Mouse (Mus musculus) forebrain, embryonic 13.5 days (tissue): ENCODE measurements around the gene Ldb1. TPM values are rescaled to one million over a fixed set of nuclear protein-coding genes. Genes with fewer than 3 reads are reported as not detected.

Experiments
- ATAC-seq: fragments of 200-750 bp; cut with Nextera tagmentation; 2 replicates; pipeline ENCODE4 v1.8.0; 2017
- H3K27ac ChIP-seq: fragments of 300-500 bp; sonication (generic); 2 replicates; pipeline ENCODE4 v1.5.1; 2015; ENCODE audit warnings: inconsistent platforms, mild to moderate bottlenecking, moderate library complexity
- H3K27me3 ChIP-seq: fragments of 300-500 bp; sonication (generic); 2 replicates; pipeline ENCODE4 v1.6.1; 2015; ENCODE audit warnings: mild to moderate bottlenecking, inconsistent platforms
- H3K36me3 ChIP-seq: fragments of 300-500 bp; sonication (generic); 2 replicates; pipeline ENCODE4 v1.6.1; 2015; ENCODE audit warnings: mild to moderate bottlenecking, inconsistent platforms; ENCODE audit not compliant: poor library complexity, severe bottlenecking
- H3K4me1 ChIP-seq: fragments of 300-500 bp; sonication (generic); 2 replicates; pipeline ENCODE4 v1.6.1; 2015; ENCODE audit warnings: inconsistent platforms
- H3K4me2 ChIP-seq: fragments of 300-500 bp; sonication (generic); 2 replicates; pipeline ENCODE4 v1.6.1; 2015; ENCODE audit warnings: inconsistent platforms, mild to moderate bottlenecking, moderate library complexity
- H3K4me3 ChIP-seq: fragments of 300-500 bp; sonication (generic); 2 replicates; pipeline ENCODE4 v1.5.1; 2015; ENCODE audit warnings: mild to moderate bottlenecking, inconsistent platforms
- H3K9ac ChIP-seq: fragments of 300-500 bp; sonication (generic); 2 replicates; pipeline ENCODE4 v1.6.1; 2015; ENCODE audit warnings: mild to moderate bottlenecking, inconsistent platforms
- H3K9me3 ChIP-seq: fragments of 300-500 bp; sonication (generic); replicated peaks from 2 replicates; pipeline ENCODE4 v1.6.1; 2016; ENCODE audit warnings: inconsistent platforms
- WGBS: fragments of 180-500 bp; shearing (Covaris S2); methylation state at CpG from one replicate; pipeline ENCODE4 v1.1.7; 2015; 5-methylcytosine and 5-hydroxymethylcytosine counted together
- polyA plus RNA-seq: library from polyadenylated mRNA; unstranded; fragments of >200 nt; fragmentation: Nextera tagmentation; extraction: Ambion mirVana; gene quantifications from 2 replicates; pipeline ENCODE4 v1.2.1, GENCODE M21; 2015

The Ldb1 gene
- polyA plus RNA-seq, 1 experiment from 2014 or later: 119 TPM

- Histone ChIP-seq H3K9me3 (no peaks in the 10 kb centered on the region), H3K4me2 (peak overlapping the region; percentile 92), H3K4me3 (no peak overlapping the region), H3K36me3 (peaks cover 23% of the 10 kb centered on the region), H3K27ac (no peak overlapping the region), H3K9ac (no peak overlapping the region), H3K27me3 (no peaks in the 10 kb centered on the region), H3K4me1 (peaks cover 16% of the 10 kb centered on the region)
- ATAC-seq: no peak
- WGBS: 97% methylated on average over 7 of the region's 7 CpGs
Observed at GRCm38 (mm10) chr19:46058466-46058865, 13.5 kb upstream of the Ldb1 start.

DNA sequence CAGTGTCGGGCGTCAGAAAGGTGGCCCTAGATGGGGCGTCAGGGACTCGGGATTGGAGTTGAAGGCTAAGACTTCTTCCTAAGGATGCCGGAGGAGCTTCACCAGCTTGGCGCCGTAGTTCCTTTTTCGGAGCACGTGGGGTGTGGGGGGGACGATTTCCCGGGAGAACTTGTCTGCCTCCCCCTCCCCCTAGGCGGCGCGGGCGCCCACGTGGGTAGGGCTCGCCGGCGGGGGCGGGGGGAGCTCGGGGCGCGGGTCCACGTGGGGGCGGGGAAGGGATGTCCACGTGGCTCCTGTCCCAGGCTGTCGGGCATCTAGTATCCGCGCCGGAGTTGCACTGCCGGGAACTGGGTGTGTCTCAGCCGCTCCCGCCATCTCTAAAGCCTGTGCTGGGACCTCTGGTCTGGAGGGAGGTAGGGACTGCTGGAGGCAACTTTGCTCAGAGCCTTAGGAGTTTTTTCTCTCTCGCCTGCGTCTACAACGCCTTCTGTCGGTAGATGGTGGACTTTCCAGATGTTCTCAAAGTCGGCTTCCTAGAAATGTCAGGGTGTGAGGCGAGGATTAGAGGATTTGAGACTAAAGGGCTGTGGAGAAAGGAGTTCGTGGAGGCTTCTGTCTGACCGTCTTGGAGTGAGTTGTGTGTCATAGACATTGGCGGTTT, 12.1 kb upstream of the Ldb1 start:
- under 1% methylated on average over 35 of the region's 42 CpGs for WGBS

GRCm38 (mm10) chr19:46056388-46056946, 11.5 kb upstream of the Ldb1 start:
- H3K27me3 ChIP-seq: no peaks in the 10 kb centered on the region
- peak; percentile 98 for ATAC-seq
- no peaks in the 10 kb centered on the region for H3K9me3 ChIP-seq
- peak overlapping the region; percentile 91 for H3K4me3 ChIP-seq
- peak overlapping the region; percentile 86 for H3K27ac ChIP-seq
- peaks cover 16% of the 10 kb centered on the region for H3K4me1 ChIP-seq
- H3K36me3 ChIP-seq: 0 out of 2 replicates have a peak, but pooled peaks cover 3% of the 10 kb centered on the region
- peak overlapping the region; percentile 92 for H3K4me2 ChIP-seq
- WGBS: under 1% methylated on average over 52 of the region's 52 CpGs
- H3K9ac ChIP-seq: peak overlapping the region; percentile 75

More for the DNA sequence above, 12.1 kb upstream of the Ldb1 start:
- no peaks in the 10 kb centered on the region for H3K27me3 ChIP-seq
- peak overlapping the region; percentile 75 for H3K9ac ChIP-seq
- no peaks in the 10 kb centered on the region for H3K9me3 ChIP-seq
- peak overlapping the region; percentile 92 for H3K4me2 ChIP-seq
- peak overlapping the region; percentile 86 for H3K27ac ChIP-seq
- H3K4me1 ChIP-seq: peaks cover 16% of the 10 kb centered on the region
- peaks cover 9% of the 10 kb centered on the region for H3K36me3 ChIP-seq
- peak overlapping the region; percentile 91 for H3K4me3 ChIP-seq
- peak; percentile 64 for ATAC-seq

- H3K27ac ChIP-seq: 0 out of 2 replicates have a peak overlapping the region, but pooled peaks have one; percentile 16
- H3K9ac ChIP-seq: peak overlapping the region; percentile 40; the same call in 1 of the 2 replicates
- no peaks in the 10 kb centered on the region for H3K27me3 ChIP-seq
- H3K9me3 ChIP-seq: no peaks in the 10 kb centered on the region
- under 1% methylated on average over 11 of the region's 11 CpGs for WGBS
- peak overlapping the region; percentile 92 for H3K4me2 ChIP-seq
- ATAC-seq: peak; percentile 84
- peak overlapping the region; percentile 91 for H3K4me3 ChIP-seq
- no peaks in the 10 kb centered on the region for H3K36me3 ChIP-seq
- peaks cover 16% of the 10 kb centered on the region for H3K4me1 ChIP-seq
Observed at GRCm38 (mm10) chr19:46055752-46056387, 10.9 kb upstream of the Ldb1 start.

DNA sequence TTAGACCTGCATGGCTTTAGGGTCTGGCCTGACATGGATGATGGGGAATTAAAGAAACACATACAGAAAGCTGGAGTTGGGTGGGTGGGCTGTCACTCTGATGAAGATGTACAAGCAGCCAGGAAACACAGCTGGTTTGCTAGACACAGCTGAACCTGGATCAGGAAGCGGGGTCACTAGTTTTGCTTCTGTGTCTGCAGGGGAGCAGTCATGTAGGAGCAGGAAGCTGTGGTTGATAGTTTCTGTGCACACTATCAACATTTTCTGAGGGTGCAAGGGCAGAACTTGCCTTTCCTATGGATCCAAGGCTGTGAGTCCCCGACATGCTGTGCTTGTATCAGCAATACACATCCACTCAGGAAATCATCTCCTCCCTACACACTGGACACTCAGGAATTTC, 5.4 kb upstream of the Ldb1 start:
- Histone ChIP-seq H3K27me3 (no peaks in the 10 kb centered on the region), H3K4me1 (peaks cover 14% of the 10 kb centered on the region), H3K9ac (no peak overlapping the region), H3K9me3 (no peaks in the 10 kb centered on the region), H3K27ac (no peak overlapping the region), H3K4me2 (no peak overlapping the region), H3K36me3 (no peaks in the 10 kb centered on the region), H3K4me3 (no peak overlapping the region)
- ATAC-seq: no peak
- 86% methylated on average over 2 of the region's 2 CpGs for WGBS

DNA sequence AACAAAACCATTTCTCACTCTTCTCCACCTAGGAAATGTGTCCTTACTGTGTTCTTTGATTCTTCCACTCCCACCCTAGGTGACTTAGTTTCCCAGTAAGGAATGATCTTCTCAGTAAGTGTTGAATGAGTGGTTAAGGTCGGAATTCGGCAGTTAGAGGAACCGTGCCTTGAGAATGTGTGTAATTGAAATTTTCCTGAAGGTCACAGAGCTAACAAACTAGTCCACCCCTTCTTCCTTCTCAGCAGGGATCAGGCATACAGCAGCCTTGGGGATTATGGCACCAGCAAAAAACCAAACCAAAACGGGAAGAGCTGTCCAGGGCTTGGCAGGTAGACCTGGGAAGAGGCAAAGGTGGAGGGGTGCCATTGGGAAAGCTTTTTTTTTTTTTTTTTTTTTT, 4.1 kb upstream of the Ldb1 start:
- WGBS: 73% methylated on average over 4 of the region's 4 CpGs
- Histone ChIP-seq H3K9ac (no peak overlapping the region), H3K36me3 (no peaks in the 10 kb centered on the region), H3K4me3 (no peak overlapping the region), H3K4me2 (no peak overlapping the region), H3K27ac (no peak overlapping the region), H3K27me3 (no peaks in the 10 kb centered on the region), H3K4me1 (peaks cover 16% of the 10 kb centered on the region), H3K9me3 (no peaks in the 10 kb centered on the region)
- ATAC-seq: no peak

GRCm38 (mm10) chr19:46047426-46047825, 2.4 kb upstream of the Ldb1 start:
- 0 out of 2 replicates have a peak overlapping the region, but pooled peaks have one; percentile 2 for H3K27ac ChIP-seq

GRCm38 (mm10) chr19:46046621-46047025, 1.6 kb upstream of the Ldb1 start:
- peak overlapping the region; percentile 99; the same call in 1 of the 2 replicates for H3K27ac ChIP-seq
- H3K27me3 ChIP-seq: no peaks in the 10 kb centered on the region
- ATAC-seq: no peak
- no peak overlapping the region for H3K9ac ChIP-seq
- peaks cover 41% of the 10 kb centered on the region for H3K4me1 ChIP-seq
- 5% methylated on average over 10 of the region's 10 CpGs for WGBS
- H3K4me3 ChIP-seq: 0 out of 2 replicates have a peak overlapping the region, but pooled peaks have one; percentile 95
- H3K9me3 ChIP-seq: no peaks in the 10 kb centered on the region
- peak overlapping the region; percentile 100 for H3K4me2 ChIP-seq
- no peaks in the 10 kb centered on the region for H3K36me3 ChIP-seq

More at GRCm38 (mm10) chr19:46047426-46047825, 2.4 kb upstream of the Ldb1 start:
- Histone ChIP-seq H3K36me3 (no peaks in the 10 kb centered on the region), H3K27me3 (no peaks in the 10 kb centered on the region), H3K9me3 (no peaks in the 10 kb centered on the region), H3K4me2 (no peak overlapping the region), H3K9ac (no peak overlapping the region), H3K4me1 (peaks cover 33% of the 10 kb centered on the region), H3K4me3 (no peak overlapping the region)
- no peak for ATAC-seq
- 55% methylated on average over 2 of the region's 2 CpGs for WGBS

DNA sequence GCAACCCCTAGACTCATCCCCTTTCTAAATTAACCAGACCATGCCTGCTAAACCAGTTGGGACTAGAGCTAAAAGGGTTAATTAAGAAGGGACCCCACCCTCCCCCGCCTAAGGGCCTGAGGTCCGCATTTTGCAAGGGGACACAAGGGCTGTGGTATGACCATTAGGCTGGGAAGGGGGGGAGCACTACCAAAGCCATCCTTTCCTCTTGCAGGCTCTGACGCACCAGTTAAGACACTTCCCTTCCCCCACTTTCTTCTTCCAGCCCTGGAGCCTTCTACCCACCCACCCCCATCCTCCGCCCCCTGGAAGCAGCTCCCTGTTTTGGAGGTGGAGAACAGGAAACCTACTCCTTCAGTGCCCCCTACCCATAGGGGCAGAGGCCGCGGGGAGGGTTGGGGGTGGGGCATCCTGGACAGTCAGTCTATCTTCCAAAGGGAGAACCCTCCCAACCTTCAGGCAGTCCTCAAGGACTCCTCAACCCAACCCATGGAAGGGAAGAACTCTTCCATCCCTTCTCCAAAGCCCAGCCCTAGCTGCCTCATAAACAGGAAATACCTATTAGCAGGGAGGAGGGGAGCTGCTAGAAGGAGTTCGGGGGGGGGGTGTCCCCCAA, 790 bp upstream of the Ldb1 start:
- ATAC-seq: peak; percentile 9

DNA sequence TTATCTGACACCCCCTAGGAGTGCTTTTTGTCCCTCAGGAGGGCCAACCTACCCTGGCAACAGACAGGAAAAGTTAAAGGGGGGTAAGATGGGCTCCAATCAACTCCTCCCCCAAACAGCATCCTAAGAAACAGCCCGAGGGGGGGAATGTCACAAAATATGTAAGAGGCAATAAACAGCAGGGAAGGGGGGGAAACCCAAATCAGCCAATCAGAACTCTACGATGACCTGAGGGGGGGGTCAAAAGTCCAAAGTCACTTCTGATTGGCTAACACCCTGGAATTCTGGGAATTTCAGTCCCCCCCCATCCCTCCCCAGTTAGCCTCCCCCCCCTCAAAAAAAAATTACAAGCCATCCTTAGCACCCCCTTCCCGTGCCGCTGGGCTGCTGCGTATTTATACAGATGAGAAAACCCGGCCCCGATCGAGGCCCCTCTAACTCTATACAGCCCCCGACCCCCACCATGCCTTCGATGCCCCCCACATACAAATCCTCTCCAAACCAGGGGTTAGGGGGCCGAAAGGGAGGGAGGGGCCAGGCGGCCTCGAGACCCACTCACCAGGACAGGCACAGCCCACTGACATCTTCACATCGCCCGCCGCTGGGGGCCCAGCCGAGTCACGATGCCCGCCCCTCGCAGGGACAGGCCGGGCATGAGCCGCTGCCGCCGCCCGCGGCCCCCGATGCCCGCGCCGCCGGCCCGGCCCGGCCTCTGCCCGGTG, 582 bp downstream of the Ldb1 start, which contains the start of gene Pprc1:
TSS of gene Pprc1 (plus strand) at position 616 of the 722 bp plus-strand sequence.
- under 1% methylated on average over 23 of the region's 34 CpGs for WGBS
- Histone ChIP-seq H3K9ac (peak within 1 kb of the TSS; percentile 99), H3K27ac (peak within 1 kb of the TSS; percentile 99), H3K4me3 (peak within 1 kb of the TSS; percentile 95), H3K4me1 (peaks cover 61% of the 10 kb centered on the region), H3K9me3 (no peaks in the 10 kb centered on the region), H3K4me2 (peak within 1 kb of the TSS; percentile 100), H3K36me3 (no peaks in the 10 kb centered on the region), H3K27me3 (no peaks in the 10 kb centered on the region)
- ATAC-seq: no peak

More for the DNA sequence above, 790 bp upstream of the Ldb1 start:
- Histone ChIP-seq H3K36me3 (no peaks in the 10 kb centered on the region), H3K27ac (peak overlapping the region; percentile 99), H3K9ac (peak overlapping the region; percentile 99), H3K4me3 (peak overlapping the region; percentile 95), H3K27me3 (no peaks in the 10 kb centered on the region), H3K4me2 (peak overlapping the region; percentile 100), H3K9me3 (no peaks in the 10 kb centered on the region), H3K4me1 (peaks cover 49% of the 10 kb centered on the region)
- WGBS: 2% methylated on average over 7 of the region's 7 CpGs

DNA sequence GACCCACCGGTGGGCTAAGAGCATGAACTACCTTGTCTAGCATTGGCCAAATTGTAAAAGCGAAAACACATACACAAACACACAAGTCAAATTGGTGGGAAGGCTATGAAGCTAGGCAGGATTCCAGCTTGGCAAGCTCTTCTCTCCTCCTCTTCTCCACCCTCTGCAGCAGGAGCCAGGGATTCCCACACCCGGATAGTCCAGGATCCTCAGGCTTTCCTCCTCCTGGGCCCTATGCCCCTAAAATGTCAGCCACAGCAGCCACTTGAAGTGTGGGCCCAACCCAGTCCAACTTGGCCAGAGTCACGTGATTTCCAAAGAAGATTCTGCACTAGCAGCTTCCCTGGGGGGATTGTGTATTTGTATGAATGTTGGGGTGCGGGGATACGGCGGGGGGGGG, 1.6 kb downstream of the Ldb1 start:
- H3K4me3 ChIP-seq: peak overlapping the region; percentile 95
- H3K9ac ChIP-seq: peak overlapping the region; percentile 99; the same call in 1 of the 2 replicates
- peak overlapping the region; percentile 100 for H3K4me2 ChIP-seq
- H3K9me3 ChIP-seq: no peaks in the 10 kb centered on the region
- H3K27me3 ChIP-seq: no peaks in the 10 kb centered on the region
- 58% methylated on average over 7 of the region's 7 CpGs for WGBS
- ATAC-seq: no peak
- H3K4me1 ChIP-seq: peaks cover 62% of the 10 kb centered on the region
- H3K36me3 ChIP-seq: no peaks in the 10 kb centered on the region
- H3K27ac ChIP-seq: peak overlapping the region; percentile 99
